Comparison of ENCODE assay signal across 14 mouse cellular contexts in genomic region chr1:152164212-152164611, GRCm38 (mm10).
DNase-seq lines count a peak whose midpoint lies in the region; ATAC-seq and TF ChIP-seq lines count a peak whose summit lies in the region.
"Had no signal": no experiment of that assay in that cellular context is flagged by ENCODE, and none has a peak within 500 bp of the region (broad histone marks: within the 10 kb centered on the region; RNA-seq: fewer than 3 reads in every experiment).

No protein-coding gene starts in this region.

- ATAC-seq in heart, embryonic 14.5 days (ENCODE audit: insufficient number of reproducible peaks, insufficient read depth, low FRiP score, low read depth) = 0 out of 2 replicates have a peak, but pooled peaks have one; percentile 47
- no peak for ATAC-seq in hindbrain, embryonic 14.5 days (ENCODE audit: low FRiP score)
- no peak for ATAC-seq in neural tube, embryonic 14.5 days (ENCODE audit: low read depth)

- no peak for DNase-seq in cerebellum, adult 2 months
- no peak for DNase-seq in cerebellum, postnatal 4 days (ENCODE audit: low spot score in 2 of 2)
- DNase-seq in heart, adult 2 months = no peak
- no peak for DNase-seq in hindbrain, embryonic 14.5 days (ENCODE audit: low spot score)
- no peak for DNase-seq in layer of hippocampus, adult 8-10 months (ENCODE audit: low spot score in 2 of 2)
- DNase-seq in kidney, postnatal 25 days = no peak
- DNase-seq: kidney, adult 11 months; lung, adult 18-20 months; spleen, adult 18-20 months; thymus, postnatal 25 days had no signal

- TF ChIP-seq CTCF in cerebellum, adult 2 months (IDR thresholded peaks at IDR 0.05; ENCODE audit: borderline replicate concordance, insufficient read depth, low read depth, low read length) = no peak
- no peak for TF ChIP-seq CTCF in heart, adult 2 months (IDR thresholded peaks at IDR 0.05)

- no peak overlapping the region for H3K4me3 ChIP-seq in cerebellum, adult 2 months (replicated peaks; ENCODE audit: insufficient read depth, low read depth, low read length)
- H3K4me3 ChIP-seq in heart, embryonic 14.5 days (ENCODE audit: control insufficient read depth in 1 of 2, insufficient read depth in 1 of 2, low read depth in 1 of 2, low read length in 2 of 2) = no peak overlapping the region
- no peak overlapping the region for H3K4me3 ChIP-seq in heart, adult 2 months
- no peak overlapping the region for H3K4me3 ChIP-seq in hindbrain, embryonic 14.5 days (replicated peaks; ENCODE audit: low read length)
- H3K4me3 ChIP-seq in neural tube, embryonic 14.5 days (ENCODE audit: low read depth, low read length) = no peak overlapping the region
- H3K4me3 ChIP-seq: limb, embryonic 15.5 days had no signal

- H3K4me2 ChIP-seq in heart, embryonic 14.5 days (ENCODE audit: low read length) = 0 out of 2 replicates have a peak overlapping the region, but pooled peaks have one; percentile 22
- no peak overlapping the region for H3K4me2 ChIP-seq in hindbrain, embryonic 14.5 days (replicated peaks)
- no peak overlapping the region for H3K4me2 ChIP-seq in neural tube, embryonic 14.5 days (ENCODE audit: low read depth, low read length)
- H3K4me2 ChIP-seq: limb, embryonic 15.5 days had no signal

- 66% methylated on average over 5 of the region's 5 CpGs for WGBS in cerebellum, adult 2 months
- 22% methylated on average over 5 of the region's 5 CpGs for WGBS in heart, embryonic 14.5 days
- WGBS in heart, adult 2 months = 54% methylated on average over 5 of the region's 5 CpGs
- 69% methylated on average over 5 of the region's 5 CpGs for WGBS in hindbrain, embryonic 14.5 days
- WGBS in neural tube, embryonic 14.5 days = 80% methylated on average over 5 of the region's 5 CpGs

- intact Hi-C loops in heart, adult 2 months (cut with DNase I) = no loop called here

- H3K36me3 ChIP-seq in heart, embryonic 14.5 days (ENCODE audit: control insufficient read depth, insufficient read depth, low read length) = no peaks in the 10 kb centered on the region
- no peaks in the 10 kb centered on the region for H3K36me3 ChIP-seq in heart, adult 2 months (ENCODE audit: control insufficient read depth, insufficient read depth, low read length)
- H3K36me3 ChIP-seq in hindbrain, embryonic 14.5 days (replicated peaks; ENCODE audit: control insufficient read depth, insufficient read depth) = no peaks in the 10 kb centered on the region
- no peaks in the 10 kb centered on the region for H3K36me3 ChIP-seq in neural tube, embryonic 14.5 days (ENCODE audit: control insufficient read depth, insufficient read depth, low read length)
- H3K36me3 ChIP-seq: limb, embryonic 15.5 days had no signal

- peaks cover 30% of the 10 kb centered on the region for H3K4me1 ChIP-seq in cerebellum, adult 2 months (ENCODE audit: control insufficient read depth, insufficient read depth, low read length)
- H3K4me1 ChIP-seq in heart, embryonic 14.5 days (ENCODE audit: control insufficient read depth in 2 of 2, insufficient read depth in 2 of 2, low read length in 2 of 2) = peaks cover 18 to 25% of the 10 kb centered on the region in 2 experiments
- H3K4me1 ChIP-seq in heart, adult 2 months (ENCODE audit: control insufficient read depth, insufficient read depth, low read length) = peaks cover 4% of the 10 kb centered on the region
- peaks cover 20% of the 10 kb centered on the region for H3K4me1 ChIP-seq in hindbrain, embryonic 14.5 days (replicated peaks; ENCODE audit: control insufficient read depth, insufficient read depth, low read length)
- H3K4me1 ChIP-seq in neural tube, embryonic 14.5 days (ENCODE audit: control insufficient read depth, insufficient read depth, low read length) = peaks cover 18% of the 10 kb centered on the region

- peak overlapping the region; percentile 91; the same call in 1 of the 2 replicates for H3K27ac ChIP-seq in cerebellum, adult 2 months (ENCODE audit: insufficient read depth, low read length)
- peak overlapping the region; percentile 49 to 57 for H3K27ac ChIP-seq in heart, embryonic 14.5 days (replicated peaks in 1 of 2; ENCODE audit: control insufficient read depth in 1 of 2, insufficient read depth in 1 of 2, low read depth in 2 of 2, low read length in 2 of 2)
- no peak overlapping the region for H3K27ac ChIP-seq in heart, adult 2 months
- peak overlapping the region; percentile 66 for H3K27ac ChIP-seq in hindbrain, embryonic 14.5 days
- peak overlapping the region; percentile 70; the same call in 1 of the 2 replicates for H3K27ac ChIP-seq in neural tube, embryonic 14.5 days (ENCODE audit: low read depth, low read length)
- H3K27ac ChIP-seq: limb, embryonic 15.5 days had no signal

- no peak for TF ChIP-seq POLR2A in cerebellum, adult 2 months (IDR thresholded peaks at IDR 0.05; ENCODE audit: borderline replicate concordance, insufficient read depth, low read length)
- no peak for TF ChIP-seq POLR2A in heart, adult 2 months (IDR thresholded peaks at IDR 0.05; ENCODE audit: insufficient read depth, low read depth, low read length)

- no peak for TF ChIP-seq EP300 in heart, adult 2 months (IDR thresholded peaks at IDR 0.05; ENCODE audit: insufficient read depth, low read depth, low read length)

- no peaks in the 10 kb centered on the region for H3K9me3 ChIP-seq in heart, embryonic 14.5 days (ENCODE audit: control insufficient read depth, low read length)
- no peaks in the 10 kb centered on the region for H3K9me3 ChIP-seq in hindbrain, embryonic 14.5 days (ENCODE audit: control insufficient read depth, low read length)
- H3K9me3 ChIP-seq in neural tube, embryonic 14.5 days (ENCODE audit: control insufficient read depth, low read length) = no peaks in the 10 kb centered on the region
- H3K9me3 ChIP-seq: limb, embryonic 15.5 days had no signal

- no peak overlapping the region for H3K9ac ChIP-seq in heart, embryonic 14.5 days (ENCODE audit: low read length)
- no peak overlapping the region for H3K9ac ChIP-seq in heart, adult 2 months (ENCODE audit: low read depth, low read length)
- no peak overlapping the region for H3K9ac ChIP-seq in hindbrain, embryonic 14.5 days
- no peak overlapping the region for H3K9ac ChIP-seq in neural tube, embryonic 14.5 days (replicated peaks; ENCODE audit: low read depth, low read length)
- H3K9ac ChIP-seq: limb, embryonic 15.5 days had no signal

- H3K27me3 ChIP-seq in cerebellum, adult 2 months (ENCODE audit: control insufficient read depth, insufficient read depth, low read length) = no peaks in the 10 kb centered on the region
- no peaks in the 10 kb centered on the region for H3K27me3 ChIP-seq in heart, embryonic 14.5 days (ENCODE audit: control insufficient read depth, insufficient read depth, low read length)
- no peaks in the 10 kb centered on the region for H3K27me3 ChIP-seq in heart, adult 2 months (ENCODE audit: control insufficient read depth, insufficient read depth, low read length)
- no peaks in the 10 kb centered on the region for H3K27me3 ChIP-seq in hindbrain, embryonic 14.5 days (ENCODE audit: control insufficient read depth, insufficient read depth, low read length)
- no peaks in the 10 kb centered on the region for H3K27me3 ChIP-seq in neural tube, embryonic 14.5 days (ENCODE audit: control insufficient read depth, insufficient read depth, low read length)
- H3K27me3 ChIP-seq: CH12.LX; limb, embryonic 15.5 days had no signal

- no peaks in the 10 kb centered on the region for H3K79me2 ChIP-seq in heart, adult 2 months (replicated peaks; ENCODE audit: control insufficient read depth, insufficient read depth, low read length)
